Mouse (Mus musculus): ENCODE measurements around the gene Grhl3. TPM values are rescaled to one million over a fixed set of nuclear protein-coding genes. Genes with fewer than 3 reads are reported as not detected.

Gene Grhl3
- polyA plus RNA-seq, 1 experiment from 2014 or later: 3.4 TPM

GRCm38 (mm10) chr4:135499831-135500230 lies 73.6 kb downstream of the Grhl3 start:
- H3K4me1 ChIP-seq: peaks cover 6% of the 10 kb centered on the region; the same call in 1 of the 2 replicates
- H3K27ac ChIP-seq: no peak overlapping the region
- no peak overlapping the region for H3K9ac ChIP-seq
- H3K4me3 ChIP-seq (replicated peaks): no peak overlapping the region
- no peaks in the 10 kb centered on the region for H3K36me3 ChIP-seq
- no peak for ATAC-seq (replicated peaks; ENCODE audit: low FRiP score)
- peaks cover 4% of the 10 kb centered on the region; the same call in 1 of the 2 replicates for H3K27me3 ChIP-seq
- H3K4me2 ChIP-seq: no peak overlapping the region
- WGBS: 61% methylated on average over 3 of the region's 3 CpGs
- no peaks in the 10 kb centered on the region for H3K9me3 ChIP-seq (replicated peaks)

- no peak overlapping the region for H3K4me2 ChIP-seq
- H3K27me3 ChIP-seq: peaks cover 4% of the 10 kb centered on the region; the same call in 1 of the 2 replicates
- H3K27ac ChIP-seq: no peak overlapping the region
- H3K4me3 ChIP-seq (replicated peaks): no peak overlapping the region
- H3K9ac ChIP-seq: no peak overlapping the region
- no peaks in the 10 kb centered on the region for H3K36me3 ChIP-seq
- WGBS: 78% methylated on average over 6 of the region's 6 CpGs
- peaks cover 16% of the 10 kb centered on the region for H3K4me1 ChIP-seq
- no peak for ATAC-seq (replicated peaks; ENCODE audit: low FRiP score)
- H3K9me3 ChIP-seq (replicated peaks): no peaks in the 10 kb centered on the region
Measured at GRCm38 (mm10) chr4:135498136-135498535, 75.3 kb downstream of the Grhl3 start.

- peak overlapping the region; percentile 93 for H3K4me2 ChIP-seq
- H3K27me3 ChIP-seq: peaks cover 4% of the 10 kb centered on the region; the same call in 1 of the 2 replicates
- H3K4me1 ChIP-seq: peaks cover 16% of the 10 kb centered on the region
- no peak overlapping the region for H3K27ac ChIP-seq
- ATAC-seq (replicated peaks; ENCODE audit: low FRiP score): no peak
- no peak overlapping the region for H3K9ac ChIP-seq
- 18% methylated on average over 18 of the region's 18 CpGs for WGBS
- no peaks in the 10 kb centered on the region for H3K9me3 ChIP-seq (replicated peaks)
- peak overlapping the region; percentile 70 for H3K4me3 ChIP-seq (replicated peaks)
- H3K36me3 ChIP-seq: no peaks in the 10 kb centered on the region
Measured at GRCm38 (mm10) chr4:135495810-135496209, 77.6 kb downstream of the Grhl3 start.

- Histone ChIP-seq H3K4me3 (replicated peaks) (peak overlapping the region; percentile 70), H3K9ac (0 out of 2 replicates have a peak overlapping the region, but pooled peaks have one; percentile 45), H3K9me3 (replicated peaks) (no peaks in the 10 kb centered on the region), H3K27me3 (peaks cover 4% of the 10 kb centered on the region; the same call in 1 of the 2 replicates), H3K4me2 (peak overlapping the region; percentile 93), H3K27ac (0 out of 2 replicates have a peak overlapping the region, but pooled peaks have one; percentile 86), H3K36me3 (peaks cover 2% of the 10 kb centered on the region; the same call in 1 of the 2 replicates), H3K4me1 (peaks cover 16% of the 10 kb centered on the region)
- 13% methylated on average over 9 of the region's 9 CpGs for WGBS
- ATAC-seq (replicated peaks; ENCODE audit: low FRiP score): no peak
Measured at GRCm38 (mm10) chr4:135495397-135495791, 78.0 kb downstream of the Grhl3 start.

GRCm38 (mm10) chr4:135494521-135495396 lies 78.7 kb downstream of the Grhl3 start, which contains the start of the genes Stpg1 and Nipal3:
TSS of gene Stpg1 (plus strand) at chr4:135494790.
TSS of gene Nipal3 (minus strand) at chr4:135495038.
- Histone ChIP-seq H3K4me1 (peaks cover 16% of the 10 kb centered on the region), H3K27ac (peak within 1 kb of the TSS; percentile 86), H3K9ac (peak within 1 kb of the TSS; percentile 45), H3K4me2 (peak within 1 kb of the TSS; percentile 93), H3K36me3 (peaks cover 8% of the 10 kb centered on the region; the same call in 1 of the 2 replicates), H3K4me3 (replicated peaks) (peak within 1 kb of the TSS; percentile 70), H3K9me3 (replicated peaks) (no peaks in the 10 kb centered on the region), H3K27me3 (peaks cover 4% of the 10 kb centered on the region; the same call in 1 of the 2 replicates)
- WGBS: under 1% methylated on average over 53 of the region's 53 CpGs
- ATAC-seq (replicated peaks; ENCODE audit: low FRiP score): peak; percentile 95

GRCm38 (mm10) chr4:135493691-135494520 lies 79.5 kb downstream of the Grhl3 start:
- H3K27ac ChIP-seq: peak overlapping the region; percentile 75
- no peak for ATAC-seq (replicated peaks; ENCODE audit: low FRiP score)
- H3K36me3 ChIP-seq: peaks cover 15% of the 10 kb centered on the region; the same call in 1 of the 2 replicates
- peaks cover 4% of the 10 kb centered on the region; the same call in 1 of the 2 replicates for H3K27me3 ChIP-seq
- no peaks in the 10 kb centered on the region for H3K9me3 ChIP-seq (replicated peaks)
- peak overlapping the region; percentile 93 for H3K4me2 ChIP-seq
- H3K9ac ChIP-seq: peak overlapping the region; percentile 35
- WGBS: under 1% methylated on average over 33 of the region's 33 CpGs
- peaks cover 16% of the 10 kb centered on the region for H3K4me1 ChIP-seq
- H3K4me3 ChIP-seq (replicated peaks): peak overlapping the region; percentile 70

GRCm38 (mm10) chr4:135493271-135493670 lies 80.2 kb downstream of the Grhl3 start:
- WGBS: 57% methylated on average over 4 of the region's 4 CpGs
- no peak for ATAC-seq (replicated peaks; ENCODE audit: low FRiP score)
- peak overlapping the region; percentile 70 for H3K4me3 ChIP-seq (replicated peaks)
- peak overlapping the region; percentile 35; the same call in 1 of the 2 replicates for H3K9ac ChIP-seq
- peaks cover 16% of the 10 kb centered on the region for H3K4me1 ChIP-seq
- no peaks in the 10 kb centered on the region for H3K9me3 ChIP-seq (replicated peaks)
- H3K4me2 ChIP-seq: peak overlapping the region; percentile 93
- peaks cover 4% of the 10 kb centered on the region; the same call in 1 of the 2 replicates for H3K27me3 ChIP-seq
- H3K27ac ChIP-seq: peak overlapping the region; percentile 75; the same call in 1 of the 2 replicates
- H3K36me3 ChIP-seq: peaks cover 21% of the 10 kb centered on the region; the same call in 1 of the 2 replicates

Small RNA genes lying within 50 kb of the gene (microRNA-seq; reads per million reads assigned to microRNA genes)
- not detected for gene Gm25317

Other genes starting within 250 kb of the Grhl3 start
- 257 and 267 TPM in 2 replicates for gene Srrm1, start 220.3 kb downstream of the Grhl3 start, polyA plus RNA-seq (2015; fragmentation: Nextera tagmentation; extraction: Ambion mirVana)
- gene Ncmap, start 175.4 kb downstream of the Grhl3 start, polyA plus RNA-seq (2015; fragmentation: Nextera tagmentation; extraction: Ambion mirVana): 3.1 and 3.5 TPM in 2 replicates
- gene Rcan3, start 139.8 kb downstream of the Grhl3 start, polyA plus RNA-seq (2015; fragmentation: Nextera tagmentation; extraction: Ambion mirVana): 12.6 and 15.5 TPM in 2 replicates
- 0.60 and 0.65 TPM in 2 replicates for gene Stpg1, start 78.8 kb downstream of the Grhl3 start, polyA plus RNA-seq (2015; fragmentation: Nextera tagmentation; extraction: Ambion mirVana)
- 4.9 and 6.2 TPM in 2 replicates for gene Nipal3, start 78.6 kb downstream of the Grhl3 start, polyA plus RNA-seq (2015; fragmentation: Nextera tagmentation; extraction: Ambion mirVana)
- 1.1 TPM in 2 replicates for gene Ifnlr1, start 112.7 kb upstream of the Grhl3 start, polyA plus RNA-seq (2015; fragmentation: Nextera tagmentation; extraction: Ambion mirVana)
- gene Il22ra1, start 154.5 kb upstream of the Grhl3 start, polyA plus RNA-seq (2015; fragmentation: Nextera tagmentation; extraction: Ambion mirVana): 0.06 and 0.09 TPM in 2 replicates
- 1.1 and 1.7 TPM in 2 replicates for gene Myom3, start 186.1 kb upstream of the Grhl3 start, polyA plus RNA-seq (2015; fragmentation: Nextera tagmentation; extraction: Ambion mirVana)

Measured in kidney, embryonic 15.5 days (tissue).